Mouse (Mus musculus): Measurements from ENCODE around the gene Agbl4.

DNA sequence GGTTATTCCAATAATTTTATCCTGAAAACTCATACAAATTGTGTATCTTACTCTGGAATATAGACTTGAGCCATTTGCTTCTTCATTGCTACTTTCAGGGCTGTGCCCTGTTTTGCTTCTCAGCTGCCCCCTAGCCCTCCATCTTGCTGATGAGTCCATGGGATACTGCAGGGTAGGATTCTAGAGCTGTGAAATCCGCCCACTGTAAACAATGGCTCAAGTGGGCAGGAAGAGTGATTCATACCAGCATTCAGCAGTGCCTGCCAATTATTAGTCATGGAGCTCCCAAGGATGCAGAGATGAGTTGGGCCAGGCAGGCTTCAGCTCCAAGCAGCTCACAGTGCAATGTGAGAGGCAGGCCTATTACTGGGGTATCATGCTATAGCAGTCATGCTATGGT lies 1200.5 kb downstream of the Agbl4 start:
- TF ChIP-seq GABPA (IDR thresholded peaks at IDR 0.05; ENCODE audit: low read depth, low read length): no peak
- no peak for TF ChIP-seq MAFK (IDR thresholded peaks at IDR 0.05; ENCODE audit: borderline replicate concordance, low read depth, low read length)
- TF ChIP-seq MYB (IDR thresholded peaks at IDR 0.05; ENCODE audit: low read depth, low read length): no peak
